Mouse (Mus musculus) brain, embryonic 14.5 days (tissue): ENCODE results near the gene Tspan15.

Source experiments
- CTCF ChIP-seq: fragments of 200-500 bp; IDR thresholded peaks from 2 replicates; pipeline ENCODE4 v1.5.1; 2012; ENCODE audit warnings: inconsistent platforms, mild to moderate bottlenecking, moderate library complexity, borderline replicate concordance; ENCODE audit not compliant: insufficient read depth, insufficient read length; ENCODE audit errors: extremely low read depth
- POLR2A ChIP-seq: fragments of 200-500 bp; IDR thresholded peaks from 2 replicates; pipeline ENCODE4 v1.6.1; 2012; ENCODE audit warnings: mild to moderate bottlenecking, inconsistent platforms, borderline replicate concordance; ENCODE audit not compliant: poor library complexity, insufficient read depth, insufficient read length, severe bottlenecking; ENCODE audit errors: extremely low read depth

DNA sequence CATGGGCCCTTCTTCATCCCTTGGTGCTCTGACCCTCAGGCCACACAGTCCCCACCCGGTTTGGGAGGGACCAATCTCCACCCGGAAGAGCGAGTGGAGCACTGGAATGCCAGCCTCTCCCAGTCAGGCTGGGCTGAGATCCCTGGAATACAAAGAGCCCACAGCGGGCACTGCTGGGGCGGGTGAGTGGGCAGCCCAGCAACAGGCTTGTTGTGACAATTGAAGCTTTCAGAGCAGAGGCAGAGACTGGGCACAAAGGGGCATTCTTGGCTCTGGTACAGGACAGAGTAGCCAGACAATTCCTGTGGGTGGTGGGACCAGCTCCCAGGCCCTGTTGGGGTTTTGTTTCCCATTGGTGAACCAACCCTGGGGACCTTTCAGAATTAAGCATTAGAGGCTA is 36.6 kb downstream of the Tspan15 start:
- TF ChIP-seq POLR2A (no peak), CTCF (no peak)
